Mouse (Mus musculus): ENCODE measurements at regions not wholly inside any gene's neighbourhood (a gene's known extent, or its start where the extent isn't known, plus 50 kb on each side); places are given as distances from the start of the nearest gene placed in this dataset.
A peak's percentile ranks its signal among the peaks of the same experiment; 100 is the strongest.

DNA sequence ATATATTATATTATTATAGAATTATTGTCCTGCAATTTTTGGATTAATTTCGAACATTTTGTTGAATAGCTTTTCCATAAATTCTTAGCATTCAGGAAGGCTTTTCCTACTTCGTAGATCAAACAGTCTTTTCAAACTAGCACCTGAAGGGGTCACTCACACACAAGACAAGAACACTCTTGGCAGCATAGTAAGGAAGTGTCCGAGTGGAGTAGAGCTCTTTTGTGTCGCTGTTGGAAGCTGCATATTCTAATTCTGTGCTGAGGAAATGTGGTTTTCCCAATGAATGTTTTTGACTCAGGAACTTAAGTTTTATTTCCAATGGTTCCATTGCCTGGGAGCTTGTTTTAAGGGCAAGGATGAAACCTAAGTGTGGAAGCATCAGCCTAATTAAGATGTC is 290.2 kb upstream of the Fam241a start:
- ATAC-seq (ENCODE audit: low FRiP score, low TSS enrichment) (no peak), DNase-seq (ENCODE audit: low spot score) (peak; percentile 22)
- WGBS = 10% methylated on average over 4 of the region's 4 CpGs

GRCm38 (mm10) chr3:128181221-128181908 is 285.2 kb upstream of the Fam241a start:
- 72% methylated on average over 7 of the region's 7 CpGs for WGBS
- no peak for DNase-seq (ENCODE audit: low spot score)

More for the DNA sequence above, 290.2 kb upstream of the Fam241a start:
- Histone ChIP-seq H3K4me2 (replicated peaks; ENCODE audit: low read depth) (no peak overlapping the region), H3K27me3 (ENCODE audit: control insufficient read depth, insufficient read depth, low read length) (no peaks in the 10 kb centered on the region), H3K4me1 (replicated peaks; ENCODE audit: control insufficient read depth, insufficient read depth) (no peaks in the 10 kb centered on the region), H3K4me3 (ENCODE audit: low read depth, low read length) (no peak overlapping the region), H3K9me3 (ENCODE audit: control insufficient read depth, low read length) (no peaks in the 10 kb centered on the region), H3K9ac (ENCODE audit: low read length) (no peak overlapping the region), H3K27ac (replicated peaks) (no peak overlapping the region), H3K36me3 (ENCODE audit: control insufficient read depth, insufficient read depth, low read length) (no peaks in the 10 kb centered on the region)
- peak; percentile 71 for TF ChIP-seq CTCF (IDR thresholded peaks at IDR 0.05; ENCODE audit: low read depth)
- no peak for TF ChIP-seq EP300 (optimal IDR thresholded peaks at IDR 0.05)

GRCm38 (mm10) chr3:128149216-128149615 is 253.1 kb upstream of the Fam241a start:
- H3K27me3 ChIP-seq (ENCODE audit: control insufficient read depth, insufficient read depth, low read length) = no peaks in the 10 kb centered on the region
- H3K9ac ChIP-seq (ENCODE audit: low read length) = no peak overlapping the region
- no peaks in the 10 kb centered on the region for H3K4me1 ChIP-seq (replicated peaks; ENCODE audit: control insufficient read depth, insufficient read depth)
- no peak overlapping the region for H3K27ac ChIP-seq (replicated peaks)
- no peaks in the 10 kb centered on the region for H3K9me3 ChIP-seq (ENCODE audit: control insufficient read depth, low read length)
- 78% methylated on average over 8 of the region's 8 CpGs for WGBS
- no peak overlapping the region for H3K4me2 ChIP-seq (replicated peaks; ENCODE audit: low read depth)
- H3K4me3 ChIP-seq (ENCODE audit: low read depth, low read length) = no peak overlapping the region
- no peak for TF ChIP-seq CTCF (IDR thresholded peaks at IDR 0.05; ENCODE audit: low read depth)
- TF ChIP-seq EP300 (optimal IDR thresholded peaks at IDR 0.05) = no peak
- ATAC-seq (ENCODE audit: low FRiP score, low TSS enrichment) = no peak
- no peak for DNase-seq (ENCODE audit: low spot score)
- no peaks in the 10 kb centered on the region for H3K36me3 ChIP-seq (ENCODE audit: control insufficient read depth, insufficient read depth, low read length)

More at GRCm38 (mm10) chr3:128181221-128181908, 285.2 kb upstream of the Fam241a start:
- H3K27me3 ChIP-seq (ENCODE audit: control insufficient read depth, insufficient read depth, low read length) = no peaks in the 10 kb centered on the region
- no peak overlapping the region for H3K9ac ChIP-seq (ENCODE audit: low read length)
- H3K27ac ChIP-seq (replicated peaks) = no peak overlapping the region
- no peak overlapping the region for H3K4me3 ChIP-seq (ENCODE audit: low read depth, low read length)
- no peaks in the 10 kb centered on the region for H3K4me1 ChIP-seq (replicated peaks; ENCODE audit: control insufficient read depth, insufficient read depth)
- H3K36me3 ChIP-seq (ENCODE audit: control insufficient read depth, insufficient read depth, low read length) = no peaks in the 10 kb centered on the region
- no peaks in the 10 kb centered on the region for H3K9me3 ChIP-seq (ENCODE audit: control insufficient read depth, low read length)
- TF ChIP-seq CTCF (IDR thresholded peaks at IDR 0.05; ENCODE audit: low read depth) = no peak
- no peak for TF ChIP-seq EP300 (optimal IDR thresholded peaks at IDR 0.05)
- H3K4me2 ChIP-seq (replicated peaks; ENCODE audit: low read depth) = no peak overlapping the region
- no peak for ATAC-seq (ENCODE audit: low FRiP score, low TSS enrichment)

DNA sequence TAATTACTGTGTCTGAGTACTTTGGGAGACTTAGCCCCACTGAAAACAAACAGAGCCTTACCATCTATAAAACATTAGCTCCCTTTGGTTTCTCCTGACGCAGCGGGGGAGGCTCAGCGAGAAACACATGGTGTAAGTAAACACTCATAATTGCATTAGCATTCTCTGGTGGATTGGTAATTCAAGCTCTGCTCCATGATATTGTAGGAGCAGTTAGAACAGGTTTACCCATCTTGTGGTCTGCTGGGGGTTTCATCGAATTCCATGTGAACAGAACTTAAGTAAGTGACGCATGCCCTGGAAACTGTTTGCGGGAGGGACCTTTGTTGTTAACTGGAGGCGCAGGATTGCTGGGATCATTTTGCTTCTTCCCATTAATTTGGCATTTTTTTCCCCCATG is 249.2 kb upstream of the Fam241a start:
- no peak for TF ChIP-seq EP300 (optimal IDR thresholded peaks at IDR 0.05)
- TF ChIP-seq CTCF (IDR thresholded peaks at IDR 0.05; ENCODE audit: low read depth) = no peak
- Histone ChIP-seq H3K9me3 (ENCODE audit: control insufficient read depth, low read length) (no peaks in the 10 kb centered on the region), H3K4me2 (replicated peaks; ENCODE audit: low read depth) (no peak overlapping the region), H3K4me1 (replicated peaks; ENCODE audit: control insufficient read depth, insufficient read depth) (no peaks in the 10 kb centered on the region), H3K36me3 (ENCODE audit: control insufficient read depth, insufficient read depth, low read length) (no peaks in the 10 kb centered on the region), H3K27me3 (ENCODE audit: control insufficient read depth, insufficient read depth, low read length) (no peaks in the 10 kb centered on the region), H3K4me3 (ENCODE audit: low read depth, low read length) (no peak overlapping the region), H3K9ac (ENCODE audit: low read length) (no peak overlapping the region), H3K27ac (replicated peaks) (no peak overlapping the region)
- DNase-seq (ENCODE audit: low spot score) (no peak), ATAC-seq (ENCODE audit: low FRiP score, low TSS enrichment) (no peak)
- WGBS = 63% methylated on average over 7 of the region's 7 CpGs

DNA sequence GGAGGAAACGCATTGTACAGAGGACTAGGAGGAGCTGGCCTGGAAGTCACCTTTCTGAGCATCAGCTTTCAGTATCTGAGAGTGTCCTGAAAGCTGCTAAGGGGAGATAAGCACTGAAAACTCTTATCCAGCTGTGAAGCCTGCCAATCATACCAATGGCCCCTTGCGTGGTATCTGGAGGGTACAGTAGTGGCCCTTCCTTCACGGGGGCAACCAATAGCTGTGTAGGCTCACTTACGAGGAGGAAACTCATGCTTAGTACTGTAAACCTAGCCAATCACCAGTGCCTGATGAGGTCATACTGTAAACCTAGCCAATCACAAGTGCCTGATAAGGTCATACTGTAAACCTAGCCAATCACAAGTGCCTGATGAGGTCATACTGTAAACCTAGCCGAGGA is 231.7 kb upstream of the Fam241a start:
- no peaks in the 10 kb centered on the region for H3K9me3 ChIP-seq (ENCODE audit: control insufficient read depth, low read length)
- H3K36me3 ChIP-seq (ENCODE audit: control insufficient read depth, insufficient read depth, low read length) = no peaks in the 10 kb centered on the region
- no peak overlapping the region for H3K4me3 ChIP-seq (ENCODE audit: low read depth, low read length)
- H3K4me1 ChIP-seq (replicated peaks; ENCODE audit: control insufficient read depth, insufficient read depth) = no peaks in the 10 kb centered on the region
- H3K4me2 ChIP-seq (replicated peaks; ENCODE audit: low read depth) = no peak overlapping the region
- no peak overlapping the region for H3K9ac ChIP-seq (ENCODE audit: low read length)
- ATAC-seq (ENCODE audit: low FRiP score, low TSS enrichment) (no peak), DNase-seq (ENCODE audit: low spot score) (no peak)
- TF ChIP-seq CTCF (IDR thresholded peaks at IDR 0.05; ENCODE audit: low read depth) (no peak), EP300 (optimal IDR thresholded peaks at IDR 0.05) (no peak)
- WGBS = 87% methylated on average over 5 of the region's 5 CpGs
- no peaks in the 10 kb centered on the region for H3K27me3 ChIP-seq (ENCODE audit: control insufficient read depth, insufficient read depth, low read length)
- no peak overlapping the region for H3K27ac ChIP-seq (replicated peaks)

GRCm38 (mm10) chr3:128126664-128127063 is 230.5 kb upstream of the Fam241a start:
- H3K4me1 ChIP-seq (replicated peaks; ENCODE audit: control insufficient read depth, insufficient read depth) = no peaks in the 10 kb centered on the region
- ATAC-seq (ENCODE audit: low FRiP score, low TSS enrichment) = no peak
- H3K4me2 ChIP-seq (replicated peaks; ENCODE audit: low read depth) = no peak overlapping the region
- H3K9ac ChIP-seq (ENCODE audit: low read length) = no peak overlapping the region
- H3K27me3 ChIP-seq (ENCODE audit: control insufficient read depth, insufficient read depth, low read length) = no peaks in the 10 kb centered on the region
- no peaks in the 10 kb centered on the region for H3K9me3 ChIP-seq (ENCODE audit: control insufficient read depth, low read length)
- TF ChIP-seq CTCF (IDR thresholded peaks at IDR 0.05; ENCODE audit: low read depth) = no peak
- TF ChIP-seq EP300 (optimal IDR thresholded peaks at IDR 0.05) = no peak
- WGBS = 53% methylated on average over 3 of the region's 3 CpGs
- no peak overlapping the region for H3K4me3 ChIP-seq (ENCODE audit: low read depth, low read length)
- no peak for DNase-seq (ENCODE audit: low spot score)
- no peak overlapping the region for H3K27ac ChIP-seq (replicated peaks)
- H3K36me3 ChIP-seq (ENCODE audit: control insufficient read depth, insufficient read depth, low read length) = no peaks in the 10 kb centered on the region

Measured in stomach, postnatal 0 days (tissue).